Mouse (Mus musculus): ENCODE measurements around the gene Lrrc8d. TPM values are rescaled to one million over a fixed set of nuclear protein-coding genes. Genes with fewer than 3 reads are reported as not detected.

The Lrrc8d gene
- total and polyA plus RNA-seq, 2 experiments from 2014 or later = 8.8 to 10.0 TPM

- 0 out of 2 replicates have a peak overlapping the region, but pooled peaks have one; percentile 6 for H3K9ac ChIP-seq (replicated peaks; ENCODE audit: low read depth, low read length)
- no peak for ATAC-seq (ENCODE audit: insufficient read depth, low read depth)
Observed at GRCm38 (mm10) chr5:105655100-105655734, 44.6 kb upstream of the Lrrc8d start.

DNA sequence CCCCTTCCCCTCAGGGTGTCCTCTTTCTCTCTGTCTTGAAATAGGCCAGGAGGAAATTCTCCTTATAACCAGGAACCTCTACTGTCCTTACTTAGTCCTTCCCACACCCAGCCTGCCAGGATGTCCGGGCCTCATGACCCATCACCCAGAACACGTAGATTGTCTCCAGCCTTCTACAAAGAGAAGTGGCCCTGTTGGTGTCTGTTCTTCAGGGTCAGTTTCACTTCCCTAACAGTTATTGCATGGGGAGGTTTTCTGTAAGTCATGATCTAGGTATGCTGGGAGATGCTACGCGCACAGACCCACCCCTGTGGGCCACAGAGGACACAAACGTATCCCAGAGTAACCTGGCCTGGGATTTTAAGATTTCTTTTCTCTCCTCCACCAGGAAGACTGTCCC lies 37.9 kb upstream of the Lrrc8d start:
- Histone ChIP-seq H3K9me3 (replicated peaks; ENCODE audit: control insufficient read depth, low read length) (no peaks in the 10 kb centered on the region), H3K4me2 (ENCODE audit: low read depth, low read length) (no peak overlapping the region), H3K4me3 (ENCODE audit: low read depth, low read length) (no peak overlapping the region), H3K27me3 (ENCODE audit: control insufficient read depth, insufficient read depth, low read length) (no peaks in the 10 kb centered on the region), H3K27ac (ENCODE audit: low read depth) (no peak overlapping the region), H3K9ac (replicated peaks; ENCODE audit: low read depth, low read length) (no peak overlapping the region), H3K36me3 (replicated peaks; ENCODE audit: control insufficient read depth, insufficient read depth, low read length) (no peaks in the 10 kb centered on the region), H3K4me1 (ENCODE audit: control insufficient read depth, insufficient read depth) (no peaks in the 10 kb centered on the region)
- ATAC-seq (ENCODE audit: insufficient read depth, low read depth) (no peak), DNase-seq (ENCODE audit: low spot score) (no peak)
- WGBS = 77% methylated on average over 5 of the region's 5 CpGs
- no peak for TF ChIP-seq CTCF (IDR thresholded peaks at IDR 0.05; ENCODE audit: low read depth)
- TF ChIP-seq EP300 (IDR thresholded peaks at IDR 0.05; ENCODE audit: low read depth) = no peak

More at GRCm38 (mm10) chr5:105655100-105655734, 44.6 kb upstream of the Lrrc8d start:
- no peaks in the 10 kb centered on the region for H3K27me3 ChIP-seq (ENCODE audit: control insufficient read depth, insufficient read depth, low read length)
- H3K9me3 ChIP-seq (replicated peaks; ENCODE audit: control insufficient read depth, low read length) = no peaks in the 10 kb centered on the region
- H3K4me2 ChIP-seq (ENCODE audit: low read depth, low read length) = no peak overlapping the region
- DNase-seq (ENCODE audit: low spot score) = no peak
- H3K27ac ChIP-seq (ENCODE audit: low read depth) = no peak overlapping the region
- H3K4me3 ChIP-seq (ENCODE audit: low read depth, low read length) = no peak overlapping the region
- 70% methylated on average over 12 of the region's 12 CpGs for WGBS
- no peaks in the 10 kb centered on the region for H3K36me3 ChIP-seq (replicated peaks; ENCODE audit: control insufficient read depth, insufficient read depth, low read length)
- TF ChIP-seq CTCF (IDR thresholded peaks at IDR 0.05; ENCODE audit: low read depth) (no peak), EP300 (IDR thresholded peaks at IDR 0.05; ENCODE audit: low read depth) (no peak)
- peaks cover 2% of the 10 kb centered on the region; the same call in 1 of the 2 replicates for H3K4me1 ChIP-seq (ENCODE audit: control insufficient read depth, insufficient read depth)

DNA sequence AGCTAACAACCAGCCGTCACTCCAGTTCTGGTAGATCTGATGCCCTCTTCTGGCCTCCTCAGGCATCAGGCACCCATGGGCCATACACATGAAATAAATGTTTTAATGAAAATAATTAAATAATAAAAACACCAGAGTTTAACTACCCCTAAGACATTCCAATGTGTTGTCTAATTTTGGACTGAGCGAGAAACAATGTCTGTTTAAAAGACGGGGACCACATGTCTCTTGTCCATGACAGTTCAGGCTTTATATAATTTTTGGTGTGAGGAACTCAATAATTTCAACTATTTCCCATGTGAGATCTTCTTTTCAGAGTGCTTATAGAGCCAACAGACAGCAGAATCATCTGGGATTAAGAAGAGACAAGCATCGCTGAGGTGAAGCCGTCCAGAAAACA lies 32.8 kb upstream of the Lrrc8d start:
- no peak for TF ChIP-seq EP300 (IDR thresholded peaks at IDR 0.05; ENCODE audit: low read depth)
- no peak for TF ChIP-seq CTCF (IDR thresholded peaks at IDR 0.05; ENCODE audit: low read depth)
- no peak overlapping the region for H3K9ac ChIP-seq (replicated peaks; ENCODE audit: low read depth, low read length)

DNA sequence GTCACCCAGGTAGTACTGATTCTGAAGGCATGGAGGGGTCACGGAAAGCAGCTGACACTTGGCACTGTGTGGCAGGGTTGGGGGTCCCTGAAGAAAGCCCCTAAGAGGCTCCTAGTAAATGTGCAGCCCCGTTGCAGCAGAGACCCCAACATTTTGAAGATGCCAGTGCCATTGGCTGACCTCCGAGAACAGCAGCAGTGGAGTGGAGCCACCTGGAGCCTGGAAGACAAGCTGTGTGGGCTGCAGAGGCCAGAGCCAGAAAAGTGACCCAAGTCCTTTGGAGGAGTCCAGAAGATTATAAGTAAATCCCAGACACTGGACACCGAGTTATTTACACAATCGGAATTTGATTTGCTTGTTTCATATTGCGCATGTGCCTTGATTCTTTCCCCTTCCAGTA lies 32.4 kb upstream of the Lrrc8d start:
- Histone ChIP-seq H3K27me3 (ENCODE audit: control insufficient read depth, insufficient read depth, low read length) (no peaks in the 10 kb centered on the region), H3K4me1 (ENCODE audit: control insufficient read depth, insufficient read depth) (no peaks in the 10 kb centered on the region), H3K9me3 (replicated peaks; ENCODE audit: control insufficient read depth, low read length) (no peaks in the 10 kb centered on the region), H3K36me3 (replicated peaks; ENCODE audit: control insufficient read depth, insufficient read depth, low read length) (no peaks in the 10 kb centered on the region), H3K4me3 (ENCODE audit: low read depth, low read length) (no peak overlapping the region), H3K9ac (replicated peaks; ENCODE audit: low read depth, low read length) (no peak overlapping the region), H3K4me2 (ENCODE audit: low read depth, low read length) (no peak overlapping the region), H3K27ac (ENCODE audit: low read depth) (no peak overlapping the region)
- WGBS = 75% methylated on average over 6 of the region's 6 CpGs
- TF ChIP-seq CTCF (IDR thresholded peaks at IDR 0.05; ENCODE audit: low read depth) (no peak), EP300 (IDR thresholded peaks at IDR 0.05; ENCODE audit: low read depth) (no peak)
- no peak for DNase-seq (ENCODE audit: low spot score)
- no peak for ATAC-seq (ENCODE audit: insufficient read depth, low read depth)

More for the DNA sequence above, 32.8 kb upstream of the Lrrc8d start:
- no peak overlapping the region for H3K4me3 ChIP-seq (ENCODE audit: low read depth, low read length)
- no peak for DNase-seq (ENCODE audit: low spot score)
- no peak for ATAC-seq (ENCODE audit: insufficient read depth, low read depth)
- H3K27me3 ChIP-seq (ENCODE audit: control insufficient read depth, insufficient read depth, low read length) = no peaks in the 10 kb centered on the region
- no peaks in the 10 kb centered on the region for H3K9me3 ChIP-seq (replicated peaks; ENCODE audit: control insufficient read depth, low read length)
- 88% methylated on average over 5 of the region's 5 CpGs for WGBS
- H3K36me3 ChIP-seq (replicated peaks; ENCODE audit: control insufficient read depth, insufficient read depth, low read length) = no peaks in the 10 kb centered on the region
- no peak overlapping the region for H3K27ac ChIP-seq (ENCODE audit: low read depth)
- H3K4me1 ChIP-seq (ENCODE audit: control insufficient read depth, insufficient read depth) = no peaks in the 10 kb centered on the region
- H3K4me2 ChIP-seq (ENCODE audit: low read depth, low read length) = no peak overlapping the region

DNA sequence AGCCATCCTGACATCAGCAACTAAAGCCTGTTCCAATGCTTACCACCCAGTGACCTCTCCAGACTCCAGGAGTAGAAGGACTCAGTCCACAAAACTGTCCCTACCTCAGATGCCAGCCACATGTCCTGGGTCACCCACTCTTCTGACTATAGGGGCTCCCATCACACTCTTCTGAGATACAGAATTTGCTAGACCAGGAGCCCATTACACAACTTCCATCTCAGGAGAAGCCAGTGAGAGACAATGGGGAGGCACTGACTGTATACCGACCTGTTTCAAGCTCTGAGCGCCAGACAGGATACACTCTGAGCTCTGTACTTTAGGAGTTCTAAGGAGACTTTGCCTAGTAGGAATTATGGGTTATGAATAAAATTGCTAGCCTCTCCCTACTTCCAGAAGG lies 30.7 kb upstream of the Lrrc8d start:
- ATAC-seq (ENCODE audit: insufficient read depth, low read depth) (no peak), DNase-seq (ENCODE audit: low spot score) (no peak)
- 82% methylated on average over 2 of the region's 2 CpGs for WGBS
- H3K4me2 ChIP-seq (ENCODE audit: low read depth, low read length) = no peak overlapping the region
- no peak for TF ChIP-seq EP300 (IDR thresholded peaks at IDR 0.05; ENCODE audit: low read depth)
- H3K27me3 ChIP-seq (ENCODE audit: control insufficient read depth, insufficient read depth, low read length) = no peaks in the 10 kb centered on the region
- H3K9ac ChIP-seq (replicated peaks; ENCODE audit: low read depth, low read length) = no peak overlapping the region
- H3K27ac ChIP-seq (ENCODE audit: low read depth) = no peak overlapping the region
- H3K4me1 ChIP-seq (ENCODE audit: control insufficient read depth, insufficient read depth) = no peaks in the 10 kb centered on the region
- H3K4me3 ChIP-seq (ENCODE audit: low read depth, low read length) = no peak overlapping the region
- H3K9me3 ChIP-seq (replicated peaks; ENCODE audit: control insufficient read depth, low read length) = no peaks in the 10 kb centered on the region
- no peaks in the 10 kb centered on the region for H3K36me3 ChIP-seq (replicated peaks; ENCODE audit: control insufficient read depth, insufficient read depth, low read length)

Data from heart, postnatal 0 days (tissue).